Mouse (Mus musculus): ENCODE measurements at regions not wholly inside any gene's neighbourhood (a gene's known extent, or its start where the extent isn't known, plus 50 kb on each side); places are given as distances from the start of the nearest gene placed in this dataset.

GRCm38 (mm10) chr16:84620861-84621260 lies 105.9 kb downstream of the A730009L09Rik start:
- TF ChIP-seq EP300 (IDR thresholded peaks at IDR 0.05; ENCODE audit: low read depth in 1 of 2, low read length in 2 of 2): no peak
- no peak for TF ChIP-seq POLR2A (IDR thresholded peaks at IDR 0.05; ENCODE audit: control insufficient read depth in 1 of 2, insufficient read depth in 1 of 2, low read depth in 1 of 2, low read length in 2 of 2, poor library complexity in 1 of 2)
- TF ChIP-seq RAD21 (IDR thresholded peaks at IDR 0.05; ENCODE audit: low read depth, low read length): no peak
